Mouse (Mus musculus): ENCODE data around the gene Crtap.

Crtap gene

DNA sequence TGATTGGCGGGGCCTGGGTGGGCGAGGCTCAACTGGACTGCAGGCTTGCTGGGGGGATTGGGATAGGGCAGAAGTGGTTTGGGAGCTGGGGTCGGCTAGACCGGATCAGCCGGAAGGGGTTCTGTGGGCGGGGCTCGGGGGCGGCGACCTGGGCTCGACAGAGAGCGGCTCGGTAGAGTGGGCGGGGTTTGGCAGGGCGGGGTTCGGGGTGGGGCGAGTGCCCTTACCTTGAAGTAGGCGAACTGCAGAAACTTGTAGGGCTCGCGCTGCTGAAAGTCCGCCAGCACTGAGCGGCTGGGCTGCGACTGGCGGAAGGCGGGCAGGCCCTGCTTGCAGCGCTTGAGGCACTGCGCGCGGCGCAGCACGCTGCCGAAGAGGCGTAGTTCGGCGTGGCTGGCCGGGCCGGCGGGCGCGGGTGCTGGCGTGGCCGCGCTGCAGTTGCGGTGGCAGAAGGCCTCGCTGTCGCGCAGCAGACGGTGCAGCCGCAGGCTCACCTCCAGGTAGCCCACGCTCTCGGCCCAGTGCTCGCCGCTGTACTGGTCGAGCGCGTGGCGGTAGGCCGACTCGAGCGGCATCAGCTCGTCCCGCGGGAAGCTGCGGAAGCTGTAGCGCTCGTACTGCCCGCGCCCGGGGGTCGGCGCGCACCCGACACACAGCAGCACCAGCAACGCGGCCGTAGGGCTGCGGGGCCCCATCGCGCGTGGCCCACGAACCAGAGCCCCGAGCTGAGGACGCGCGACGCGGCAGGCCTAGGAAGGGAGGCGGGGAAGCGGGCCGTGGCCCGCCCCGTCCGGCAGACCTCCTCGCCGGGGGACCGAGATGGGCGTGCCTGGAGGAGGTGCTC lies at the start of gene Crtap:
Gene Crtap, minus strand, starts transcription at position 771 of the 844 bp plus-strand sequence.
- peak; percentile 42 for DNase-seq

DNA sequence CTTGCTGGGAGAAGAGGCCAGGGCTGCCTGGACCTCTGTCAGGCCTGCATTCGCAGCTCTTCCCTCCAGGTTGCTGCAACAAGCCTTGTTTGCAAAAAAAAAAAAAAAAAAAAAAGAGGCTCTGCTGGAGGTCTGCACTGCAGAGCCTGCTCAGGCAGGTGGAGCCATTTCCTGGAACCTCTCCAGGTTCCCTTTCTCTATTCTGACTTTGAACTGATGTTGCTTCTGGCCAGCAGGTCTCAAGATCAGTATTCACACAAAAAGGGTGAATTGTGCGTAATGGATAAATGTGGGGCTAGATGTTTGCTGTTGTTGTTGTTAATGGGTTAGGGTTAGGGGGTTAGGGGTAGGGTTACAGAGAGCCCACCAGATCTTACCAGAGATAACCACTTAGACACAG lies 45.2 kb upstream of the Crtap start:
- DNase-seq: no peak

DNA sequence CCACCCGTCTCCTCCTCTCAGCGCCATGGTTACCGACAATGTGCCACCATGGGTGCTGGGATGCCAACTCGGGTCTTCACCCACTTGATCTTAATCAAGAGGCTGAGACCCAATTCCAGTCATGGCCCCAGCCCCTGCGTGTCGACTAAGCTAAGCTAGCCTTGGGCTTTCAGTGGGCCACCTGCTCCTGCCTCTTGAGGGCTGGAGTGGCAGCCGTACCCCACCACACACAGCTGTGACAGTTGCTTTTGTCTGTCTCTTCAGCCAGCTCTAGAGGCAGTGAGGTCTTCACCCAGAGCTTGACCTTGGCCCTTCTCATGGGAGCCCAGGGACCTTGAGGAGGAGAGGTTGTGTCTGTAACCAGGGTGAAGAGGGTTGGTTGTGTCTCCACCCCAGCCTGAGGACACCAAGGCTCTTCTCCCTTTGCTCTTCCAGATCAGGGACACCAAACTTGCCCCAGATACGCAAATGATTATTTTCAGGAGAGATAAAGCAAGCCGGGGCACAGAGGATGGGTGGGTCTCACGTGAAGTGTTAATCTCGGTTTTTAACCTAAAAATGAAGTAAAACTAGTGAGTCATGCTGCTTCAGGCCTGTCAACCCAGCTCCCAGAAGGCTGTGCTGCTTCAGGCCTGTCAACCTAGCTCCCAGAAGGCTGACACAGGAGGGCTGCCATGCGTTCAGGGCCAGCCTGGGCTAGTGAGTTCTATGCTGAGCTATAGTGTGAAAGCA lies 37.8 kb upstream of the Crtap start:
- no peak for DNase-seq

DNA sequence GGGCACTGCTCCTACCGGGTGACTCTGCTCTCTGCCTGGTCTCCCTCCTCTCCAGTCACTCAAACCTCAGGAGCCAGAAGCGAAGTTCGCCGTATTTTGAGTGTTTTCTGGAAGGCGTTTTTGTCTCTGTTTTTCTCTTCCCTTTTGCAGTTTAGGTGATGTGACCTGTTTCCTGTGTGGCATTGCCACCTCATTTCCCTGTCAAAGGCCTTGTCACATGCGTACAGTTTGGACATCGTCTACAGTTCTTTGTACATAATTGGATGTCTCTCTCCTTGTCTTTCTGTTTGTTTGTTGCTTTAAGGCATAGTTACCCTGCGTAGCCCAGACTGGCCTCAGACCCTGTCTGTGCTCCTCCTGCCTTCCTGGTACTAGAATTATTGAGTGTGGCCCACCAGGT lies 37.0 kb upstream of the Crtap start:
- no peak for DNase-seq

DNA sequence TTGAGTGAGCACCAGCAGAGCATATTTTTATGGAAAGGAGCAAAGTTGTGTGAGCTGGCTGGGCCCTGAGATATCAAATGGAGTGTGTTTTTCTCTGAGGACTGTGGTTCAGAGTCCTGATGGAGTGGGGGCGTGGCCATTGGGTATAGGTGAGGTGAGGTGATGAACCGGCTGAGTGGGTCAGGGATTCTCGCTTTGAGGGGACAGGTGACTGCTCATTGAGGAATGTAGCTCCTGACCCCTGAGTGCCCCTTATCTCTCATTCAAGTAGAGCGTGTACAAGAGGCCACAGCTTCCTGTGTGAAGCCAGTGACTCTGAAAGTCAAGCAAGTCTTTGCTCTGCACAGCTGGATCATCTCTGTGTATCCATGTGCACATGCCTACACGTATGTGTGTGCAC lies 35.7 kb upstream of the Crtap start:
- no peak for DNase-seq

DNA sequence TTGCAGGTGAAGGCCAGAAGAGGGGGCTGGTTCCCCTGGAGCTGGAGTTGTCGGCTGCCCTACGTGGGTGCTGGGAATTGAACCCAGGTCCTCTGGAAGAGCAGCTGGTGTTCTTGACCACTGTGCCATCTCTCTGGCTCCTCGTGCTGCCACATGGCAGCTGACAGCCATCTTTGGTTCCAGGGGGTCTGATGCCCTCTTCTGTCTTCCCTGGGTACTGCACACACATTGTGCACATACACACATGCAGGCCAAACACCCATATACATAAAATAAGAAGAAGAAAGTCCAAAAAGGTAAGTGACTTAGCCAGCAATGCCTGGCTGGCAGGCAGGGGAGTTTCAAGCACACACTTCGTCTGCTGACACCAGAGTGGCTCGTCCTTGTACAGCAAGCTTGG lies 35.1 kb upstream of the Crtap start:
- no peak for DNase-seq

DNA sequence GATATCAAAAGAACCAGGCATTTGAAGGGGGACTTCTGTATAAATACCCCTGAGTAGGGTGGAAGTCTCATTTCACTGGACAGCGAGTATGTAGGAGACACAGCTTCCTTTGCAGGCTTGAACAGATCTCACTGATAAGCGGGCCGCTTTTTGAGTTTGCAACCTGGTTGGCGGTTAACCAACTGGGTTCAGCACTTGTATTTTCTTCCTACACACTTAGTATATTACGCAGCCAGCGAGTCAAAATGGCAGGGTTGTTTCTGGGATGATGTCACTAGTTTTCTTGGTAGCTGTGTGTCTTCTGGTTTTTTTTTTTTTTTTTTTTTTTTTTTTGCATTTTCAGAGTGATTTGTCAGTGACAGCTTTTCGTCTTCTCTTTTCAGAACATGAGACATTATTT lies 31.3 kb upstream of the Crtap start:
- no peak for DNase-seq

DNA sequence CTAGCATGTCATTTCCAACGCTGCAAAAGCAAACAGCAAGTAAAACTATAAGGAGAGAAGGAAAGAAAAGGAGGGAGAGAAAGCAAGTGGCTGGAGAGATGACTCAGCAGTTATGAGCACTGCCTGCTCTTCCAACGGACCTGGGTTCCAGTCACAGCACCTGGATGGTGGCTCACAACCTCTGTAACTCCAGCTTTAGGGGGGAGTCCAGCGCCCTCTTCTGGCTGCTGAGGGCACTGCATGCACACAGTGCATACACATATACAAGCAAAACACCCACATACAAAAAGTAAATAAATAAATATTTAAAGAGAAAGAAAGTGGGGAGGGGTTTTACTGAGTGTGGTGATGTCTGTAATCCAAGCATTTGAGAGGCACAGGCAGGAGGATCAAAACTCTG lies 30.6 kb upstream of the Crtap start:
- no peak for DNase-seq

DNA sequence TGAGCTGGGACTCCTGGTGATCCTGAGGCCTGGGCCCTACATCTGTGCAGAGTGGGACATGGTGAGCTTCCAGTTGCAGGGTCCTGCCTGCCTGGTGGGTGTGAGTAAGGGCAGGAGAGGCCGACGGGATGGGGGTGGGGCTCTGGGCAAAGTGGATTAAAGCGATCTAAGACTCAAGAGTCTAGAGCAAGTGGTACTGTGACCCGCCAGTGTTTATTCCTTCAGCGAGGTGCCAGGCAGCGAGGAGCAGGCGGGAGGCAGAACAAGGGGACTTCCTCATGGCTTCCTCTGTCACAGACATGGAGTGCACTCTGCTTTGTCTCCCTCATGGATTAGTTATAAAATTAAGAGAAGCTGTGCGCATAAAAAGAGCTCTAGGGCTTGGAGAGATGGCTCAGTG lies 30.0 kb upstream of the Crtap start:
- DNase-seq: no peak

DNA sequence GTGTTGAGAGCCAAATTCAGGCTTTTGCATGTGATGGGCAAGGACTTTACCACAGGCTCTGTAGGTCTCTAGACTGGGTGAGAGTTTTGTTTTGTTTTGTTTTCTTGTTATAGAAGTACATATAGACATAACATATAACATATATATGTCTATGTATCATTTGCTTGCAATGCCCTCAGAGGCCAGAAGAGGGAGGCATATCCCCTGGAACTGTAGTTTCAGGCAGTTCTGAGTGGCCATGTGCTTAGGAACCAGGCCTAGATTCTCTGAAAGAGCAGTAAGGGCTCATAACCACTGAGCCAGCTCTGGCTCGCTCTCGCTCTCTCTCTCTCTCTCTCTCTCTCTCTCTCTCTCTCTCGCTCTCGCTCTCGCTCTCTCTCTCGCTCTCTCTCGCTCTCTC lies 27.7 kb upstream of the Crtap start:
- DNase-seq: no peak

DNA sequence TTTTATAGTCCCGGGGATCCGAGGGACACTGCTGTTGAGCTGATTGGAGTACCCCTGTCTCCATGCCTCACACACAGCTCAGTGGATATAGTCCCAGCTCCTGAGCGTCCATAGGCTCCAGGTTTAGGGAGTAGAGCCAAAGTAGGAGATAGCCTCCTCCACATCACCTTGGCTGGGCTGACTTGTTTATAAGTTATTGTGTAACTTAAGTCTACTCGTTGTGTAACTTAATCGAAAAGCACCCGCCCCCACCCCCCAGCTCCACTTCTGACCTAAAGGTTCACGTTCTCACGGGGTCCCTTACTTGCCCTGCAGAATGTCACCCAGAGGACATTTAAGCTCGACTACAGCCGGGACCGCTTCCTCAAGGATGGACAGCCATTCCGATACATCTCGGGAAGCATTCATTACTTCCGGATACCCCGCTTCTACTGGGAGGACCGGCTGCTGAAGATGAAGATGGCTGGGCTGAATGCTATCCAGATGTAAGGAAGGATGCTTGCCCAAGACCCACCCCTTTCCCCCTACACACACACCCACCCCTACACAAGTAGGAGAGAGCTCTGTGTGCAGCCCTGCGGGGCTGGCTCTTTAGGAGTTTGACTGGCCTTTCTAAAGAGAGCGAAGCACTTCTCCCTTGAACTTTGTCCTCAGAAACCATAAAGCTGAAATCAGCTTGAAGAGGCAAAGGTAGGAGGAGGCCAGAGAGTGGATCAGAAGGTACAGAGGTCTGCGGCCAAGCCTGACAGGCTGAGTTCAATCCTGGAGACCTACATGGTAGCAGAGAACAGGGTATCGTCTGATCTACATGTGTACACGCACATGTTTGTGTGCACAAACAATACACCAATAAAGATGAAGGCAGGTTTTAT lies 26.4 kb upstream of the Crtap start:
- DNase-seq: no peak

DNA sequence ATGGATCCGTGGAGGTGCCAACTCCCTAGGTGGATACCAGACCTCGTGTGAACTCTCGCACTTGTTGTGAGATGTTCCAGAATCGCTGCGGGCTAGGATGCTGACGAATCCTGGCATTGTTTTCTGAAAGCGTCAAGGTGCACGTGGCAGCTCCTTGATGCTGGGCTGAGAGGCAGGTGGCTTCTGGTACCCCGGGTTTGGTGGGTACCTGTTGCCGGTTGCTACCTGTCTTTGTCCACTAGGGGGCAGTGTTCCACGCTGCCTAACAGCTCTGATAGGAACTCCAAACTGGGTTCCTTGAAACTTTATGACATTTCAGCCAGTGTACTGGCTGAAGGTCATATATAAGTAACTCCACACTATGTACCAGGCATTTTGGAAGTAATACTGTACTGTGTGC lies 25.2 kb upstream of the Crtap start:
- DNase-seq: peak; percentile 25

DNA sequence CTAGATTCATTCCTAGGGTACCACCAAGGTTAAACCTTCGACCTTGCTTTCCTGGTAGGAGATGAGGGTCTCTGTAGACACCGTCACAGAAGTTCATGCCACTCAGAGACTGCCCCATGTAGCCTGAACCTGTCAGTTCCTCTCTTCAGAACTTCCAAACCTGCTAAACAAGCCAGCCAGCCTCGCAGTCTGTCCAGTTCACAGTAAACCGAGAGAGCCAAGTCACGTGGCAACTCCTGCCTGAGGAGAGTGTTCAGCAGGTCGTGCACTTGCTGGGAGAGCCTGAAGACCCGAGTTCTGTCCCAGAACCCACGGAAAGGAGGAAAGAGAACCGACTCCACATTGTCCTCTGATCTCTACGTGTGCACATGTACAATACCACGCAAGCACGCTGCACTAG lies 23.4 kb upstream of the Crtap start:
- DNase-seq: no peak

DNA sequence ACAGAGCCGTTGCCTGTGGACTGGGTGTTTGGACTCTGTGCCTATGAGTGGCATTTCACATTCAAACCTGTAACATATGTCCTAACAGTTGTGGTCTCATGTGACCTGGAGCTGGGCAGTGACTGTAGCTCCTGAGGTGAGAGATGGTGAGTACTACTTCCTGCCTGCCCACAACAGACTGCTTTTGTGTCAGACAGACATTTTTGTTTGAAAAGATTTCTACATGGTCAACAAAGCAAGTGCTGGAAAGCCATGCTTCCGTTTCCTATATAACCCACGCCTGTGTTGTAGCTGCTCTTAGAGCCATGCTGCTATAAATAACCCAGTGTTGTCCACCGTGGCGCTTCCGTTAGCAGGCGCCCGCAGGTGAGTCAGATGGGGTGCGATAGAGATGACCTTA lies 21.9 kb upstream of the Crtap start:
- DNase-seq: no peak

DNA sequence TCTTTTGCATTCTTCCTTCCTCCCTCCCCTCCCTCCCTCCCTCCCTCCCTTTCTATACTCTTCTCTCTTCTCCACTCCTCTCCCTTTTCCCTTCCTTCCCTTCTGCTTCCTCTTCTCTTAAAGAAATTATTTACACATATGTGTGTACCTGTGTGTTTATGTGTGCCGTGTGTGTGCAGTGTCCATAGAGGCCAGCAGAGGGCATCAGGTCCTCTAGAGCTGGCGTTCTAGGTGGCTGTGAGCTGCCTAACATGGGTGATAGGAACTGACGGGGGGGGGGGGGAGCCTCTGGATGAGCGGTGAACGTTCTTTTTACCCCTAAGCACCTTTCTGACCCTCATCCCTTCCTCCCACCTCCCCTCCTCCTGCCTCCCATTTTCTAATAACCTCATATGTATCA lies 20.8 kb upstream of the Crtap start:
- no peak for DNase-seq

DNA sequence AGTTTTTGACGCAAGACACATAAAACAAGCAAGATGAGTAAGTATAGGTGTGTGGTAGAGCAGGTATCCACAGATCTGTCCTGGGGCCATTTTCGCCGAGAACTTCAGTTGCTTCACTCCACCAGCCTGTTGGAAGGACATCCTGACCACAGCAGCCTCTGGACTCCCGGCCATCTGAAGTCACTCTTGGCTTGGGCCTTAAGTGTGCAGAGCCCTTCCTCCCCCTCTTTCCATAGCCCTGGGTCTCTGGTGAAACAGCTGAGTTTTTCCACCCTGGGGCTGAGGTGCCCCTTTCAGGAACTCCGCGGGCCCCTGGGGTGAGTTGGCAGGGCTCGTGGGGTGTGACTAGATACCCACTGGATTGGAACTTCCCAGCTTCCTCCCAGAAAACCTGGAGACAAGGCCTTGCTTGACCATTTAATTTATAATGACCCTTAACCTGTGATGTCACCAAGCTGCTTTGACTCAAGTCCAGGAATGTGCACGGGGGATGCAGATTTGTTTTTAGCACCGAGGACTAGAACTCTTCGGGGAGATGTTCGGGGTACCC lies 19.9 kb upstream of the Crtap start:
- no peak for DNase-seq

DNA sequence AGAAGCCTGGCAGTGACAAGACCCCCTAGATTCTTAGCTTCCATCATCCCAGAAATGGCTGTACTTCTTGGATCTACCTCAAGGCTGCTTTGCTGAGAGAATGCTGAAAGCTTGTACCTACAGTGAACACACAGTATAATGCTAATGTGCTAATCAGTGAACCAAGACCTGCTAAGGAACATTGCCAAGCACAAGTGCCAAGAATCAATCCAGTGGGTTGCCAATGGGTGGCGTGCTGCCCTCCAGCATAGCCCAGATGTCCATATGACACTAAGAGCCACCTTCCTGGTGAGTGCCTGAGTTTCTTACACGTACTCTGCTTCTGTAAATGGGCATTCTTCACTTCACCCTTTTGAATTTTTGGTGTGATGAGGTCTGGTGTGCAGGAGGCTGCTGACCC lies 17.2 kb upstream of the Crtap start:
- DNase-seq: no peak

DNA sequence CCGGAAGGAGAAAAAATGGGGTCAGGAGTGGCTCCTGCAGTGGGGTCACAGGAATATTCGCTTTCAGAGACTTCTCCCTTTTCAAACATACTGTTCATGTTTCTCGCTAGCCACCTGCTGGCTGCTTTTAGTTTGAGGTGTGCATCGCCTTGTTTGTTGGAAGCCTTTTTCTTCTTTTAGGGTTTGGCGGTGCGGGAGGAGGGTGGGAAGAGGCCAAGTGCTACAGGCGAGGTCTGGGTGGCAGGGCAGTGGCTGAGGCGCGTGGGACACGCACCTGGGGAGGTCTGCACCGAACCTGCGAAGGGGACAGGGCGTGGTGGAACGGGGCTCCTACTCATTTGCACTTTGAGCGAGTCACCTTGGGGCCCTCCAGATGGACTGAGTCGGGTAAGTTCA lies 11.2 kb upstream of the Crtap start:
- DNase-seq: no peak

DNA sequence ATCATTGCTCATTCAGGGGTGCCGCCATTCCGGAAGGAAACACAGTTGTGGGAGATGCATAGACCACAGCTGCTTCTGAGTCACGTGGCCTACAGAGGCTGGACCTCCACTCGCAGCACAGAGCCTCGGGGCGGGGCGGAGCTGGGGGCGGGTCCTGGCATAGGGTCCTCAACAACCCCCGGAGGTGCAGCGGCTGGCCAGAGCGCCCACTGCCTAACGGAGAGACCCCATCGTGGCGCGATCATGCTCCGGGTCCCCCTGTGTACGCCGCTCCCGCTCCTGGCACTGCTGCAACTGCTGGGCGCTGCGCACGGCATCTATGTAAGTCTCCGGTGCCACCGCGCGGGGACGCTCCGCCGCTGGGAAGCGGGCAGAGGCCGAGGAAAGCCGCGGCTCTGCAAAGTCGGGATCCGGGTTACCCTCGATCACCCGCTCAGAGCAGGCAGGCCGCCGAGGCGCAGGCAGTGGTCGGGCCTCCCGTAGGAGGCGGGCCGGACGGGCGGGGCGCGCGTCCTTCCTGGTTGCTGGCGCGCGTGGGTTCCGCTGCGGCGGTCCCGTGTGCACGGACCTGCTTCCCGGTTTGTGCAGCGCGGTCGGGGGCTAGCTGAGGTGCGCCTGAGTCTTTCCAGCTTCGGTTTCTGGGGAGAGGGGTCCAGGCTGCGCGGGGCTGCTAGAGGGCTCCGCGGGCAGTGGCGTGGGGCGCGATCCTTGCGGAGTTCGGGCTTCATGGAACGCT lies 10.6 kb upstream of the Crtap start, which contains the start of the genes Glb1 and Tmppe:
Gene Glb1, plus strand, starts transcription at position 128 of the 736 bp plus-strand sequence.
Gene Tmppe, plus strand, starts transcription at position 157 of the 736 bp plus-strand sequence.
- peak; percentile 69 for DNase-seq

DNA sequence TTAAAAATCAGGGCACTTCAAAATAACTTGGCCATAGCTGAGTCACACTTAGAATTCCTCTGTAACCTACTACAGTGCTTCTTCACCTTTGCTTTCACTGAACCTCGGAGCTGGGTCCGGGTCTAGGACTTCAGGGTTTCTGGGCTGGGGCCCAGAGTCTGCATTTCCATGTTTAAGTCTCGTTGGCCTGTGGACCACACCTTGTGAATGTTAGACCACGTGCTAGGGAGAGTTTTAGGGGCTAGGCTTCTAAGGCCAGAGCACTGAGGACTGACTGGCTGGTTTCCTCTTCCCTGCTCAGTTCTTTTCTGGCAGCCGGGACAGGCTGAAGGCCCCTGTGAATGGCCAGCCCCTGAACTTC lies 10.1 kb upstream of the Crtap start:
- no peak for DNase-seq

DNA sequence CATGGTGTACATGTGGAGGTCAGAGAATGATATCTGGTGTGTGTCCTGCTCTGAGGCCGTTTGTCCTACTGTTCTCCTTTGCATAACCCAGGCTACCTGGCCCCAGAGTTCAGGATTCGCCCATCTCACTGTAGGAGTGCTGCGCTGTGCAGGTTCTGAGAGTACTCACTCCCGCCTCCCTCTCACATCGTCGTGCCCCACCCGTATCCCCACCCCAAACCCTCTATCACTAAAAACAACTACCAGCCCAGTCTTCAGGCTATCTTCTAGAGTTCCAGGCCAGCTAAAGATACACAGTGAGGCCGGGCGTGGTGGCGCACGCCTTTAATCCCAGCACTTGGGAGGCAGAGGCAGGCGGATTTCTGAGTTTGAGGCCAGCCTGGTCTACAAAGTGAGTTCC lies 9.2 kb upstream of the Crtap start:
- DNase-seq: no peak

DNA sequence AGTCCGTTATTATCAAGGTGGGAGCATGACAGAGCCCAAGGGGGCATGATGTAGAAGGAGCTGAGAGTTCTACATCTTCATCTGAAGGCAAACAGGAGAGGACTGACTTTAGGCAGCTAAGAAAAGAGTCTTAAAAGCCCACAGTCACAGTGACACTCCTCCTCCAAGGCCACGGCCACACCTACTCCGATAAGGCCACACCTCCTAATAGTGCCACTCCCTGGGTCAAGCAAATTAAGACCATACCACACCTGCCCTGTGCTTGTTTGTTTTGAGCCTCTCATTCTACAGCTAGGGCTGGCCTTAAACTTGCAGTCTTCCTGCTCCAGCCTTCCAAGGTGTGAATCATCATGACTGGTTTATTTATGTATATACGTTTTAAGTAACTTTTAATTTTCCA lies 4.8 kb upstream of the Crtap start:
- DNase-seq: no peak

All from cerebellum, adult 8-10 months (tissue).